Mouse (Mus musculus) spleen, adult 18-20 months (tissue): ENCODE data around the gene Aak1.

Experiments
- DNase-seq, 2 experiments: peaks; one replicate each; pipeline ENCODE4 v3.0.0; 2022; ENCODE audit warnings: mixed read lengths in 2 of 2

Aak1 gene

GRCm38 (mm10) chr6:86899965-86900364 lies 50.6 kb downstream of the Aak1 start:
- no peak for DNase-seq

GRCm38 (mm10) chr6:86900546-86900945 lies 51.2 kb downstream of the Aak1 start:
- peak in 1 of 2 experiments; percentile 17 for DNase-seq

GRCm38 (mm10) chr6:86905500-86905899 lies 56.2 kb downstream of the Aak1 start:
- no peak for DNase-seq

GRCm38 (mm10) chr6:86907191-86907590 lies 57.9 kb downstream of the Aak1 start:
- DNase-seq, result no peak

- no peak for DNase-seq
These were observed 59.3 kb downstream of the Aak1 start for GRCm38 (mm10) chr6:86908561-86909150.

GRCm38 (mm10) chr6:86909881-86910280 lies 60.6 kb downstream of the Aak1 start:
- DNase-seq, result no peak

GRCm38 (mm10) chr6:86916157-86916820 lies 67.0 kb downstream of the Aak1 start:
- no peak for DNase-seq

GRCm38 (mm10) chr6:86917231-86917630 lies 67.9 kb downstream of the Aak1 start:
- no peak for DNase-seq

GRCm38 (mm10) chr6:86918058-86918835 lies 68.9 kb downstream of the Aak1 start:
- no peak for DNase-seq

- peak; percentile 29 to 58 for DNase-seq
These were observed 72.6 kb downstream of the Aak1 start for GRCm38 (mm10) chr6:86921880-86922279.

- DNase-seq, result no peak
These were observed 75.4 kb downstream of the Aak1 start for GRCm38 (mm10) chr6:86924746-86925145.

GRCm38 (mm10) chr6:86934541-86934940 lies 85.2 kb downstream of the Aak1 start:
- DNase-seq, result no peak

GRCm38 (mm10) chr6:86939797-86940196 lies 90.5 kb downstream of the Aak1 start:
- no peak for DNase-seq

- no peak for DNase-seq
These were observed 91.6 kb downstream of the Aak1 start for GRCm38 (mm10) chr6:86940966-86941365.

- no peak for DNase-seq
These were observed 97.8 kb downstream of the Aak1 start for GRCm38 (mm10) chr6:86947100-86947499.

GRCm38 (mm10) chr6:86948746-86949145 lies 99.4 kb downstream of the Aak1 start:
- no peak for DNase-seq

GRCm38 (mm10) chr6:86950141-86950540 lies 100.8 kb downstream of the Aak1 start:
- peak; percentile 10 to 17 for DNase-seq

GRCm38 (mm10) chr6:86950733-86951255 lies 101.5 kb downstream of the Aak1 start:
- DNase-seq, result no peak

GRCm38 (mm10) chr6:86955741-86956140 lies 106.4 kb downstream of the Aak1 start:
- DNase-seq, result no peak

GRCm38 (mm10) chr6:86956206-86956605 lies 106.9 kb downstream of the Aak1 start:
- no peak for DNase-seq

- no peak for DNase-seq
These were observed 109.7 kb downstream of the Aak1 start for GRCm38 (mm10) chr6:86959006-86959405.

GRCm38 (mm10) chr6:86963987-86964685 lies 114.8 kb downstream of the Aak1 start:
- no peak for DNase-seq

- no peak for DNase-seq
These were observed 117.8 kb downstream of the Aak1 start for GRCm38 (mm10) chr6:86967166-86967565.
